Mouse (Mus musculus): Measurements from ENCODE around the gene Ifrd1.
"Not testable (repeated sequence)": the region's sequence is repeated elsewhere in the genome, so short reads cannot be mapped to it uniquely, and the experiment has no call there.

Ifrd1 gene

DNA sequence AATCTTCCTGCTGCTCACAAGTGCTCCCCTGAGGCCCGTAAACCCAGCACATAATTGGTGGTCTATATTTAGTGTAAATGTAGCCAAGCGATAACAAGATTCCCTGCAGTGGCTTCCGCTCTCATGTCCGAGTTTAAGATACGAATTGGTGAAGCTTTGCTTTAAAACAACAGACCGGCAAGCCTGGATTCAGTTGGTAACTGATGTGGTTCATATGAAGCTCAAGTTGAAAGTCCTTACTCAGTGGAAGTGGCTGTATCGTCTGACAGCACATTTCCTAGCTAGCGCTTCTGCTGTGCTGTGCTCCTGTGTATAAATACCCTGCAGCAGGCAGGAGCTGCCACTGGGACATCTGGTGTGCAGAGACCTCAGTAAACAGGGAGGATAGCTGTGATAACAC is 49.0 kb downstream of the Ifrd1 start, which contains the start of gene Lsmem1:
TSS of gene Lsmem1 (minus strand) at position 189 of the 400 bp plus-strand sequence.
- DNase-seq (ENCODE audit: low spot score in 2 of 2), result peak in 1 of 2 experiments; percentile 14

- no peak for DNase-seq (ENCODE audit: low spot score in 2 of 2)
Measured at GRCm38 (mm10) chr12:40198427-40198826, 49.9 kb downstream of the Ifrd1 start.

DNA sequence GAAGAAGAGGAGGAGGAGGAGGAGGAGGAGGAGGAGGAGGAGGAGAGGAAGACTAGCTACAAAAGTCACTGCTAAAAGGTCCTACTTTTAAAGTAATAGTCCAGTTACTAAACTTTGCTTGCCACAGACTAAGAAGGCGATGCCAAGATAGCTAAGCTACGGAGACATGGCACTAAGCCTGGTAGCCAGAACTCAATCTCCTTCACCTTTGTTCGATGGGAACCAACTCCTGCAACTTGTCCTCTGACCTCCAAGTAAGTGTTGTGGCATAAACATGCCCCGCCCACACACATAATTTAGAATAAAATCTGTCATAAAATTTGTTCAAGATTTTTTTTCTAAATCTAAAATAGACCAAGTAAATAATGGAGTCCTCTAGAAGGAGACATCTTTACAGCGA is 50.3 kb downstream of the Ifrd1 start:
- DNase-seq (ENCODE audit: low spot score in 2 of 2), result no peak

DNA sequence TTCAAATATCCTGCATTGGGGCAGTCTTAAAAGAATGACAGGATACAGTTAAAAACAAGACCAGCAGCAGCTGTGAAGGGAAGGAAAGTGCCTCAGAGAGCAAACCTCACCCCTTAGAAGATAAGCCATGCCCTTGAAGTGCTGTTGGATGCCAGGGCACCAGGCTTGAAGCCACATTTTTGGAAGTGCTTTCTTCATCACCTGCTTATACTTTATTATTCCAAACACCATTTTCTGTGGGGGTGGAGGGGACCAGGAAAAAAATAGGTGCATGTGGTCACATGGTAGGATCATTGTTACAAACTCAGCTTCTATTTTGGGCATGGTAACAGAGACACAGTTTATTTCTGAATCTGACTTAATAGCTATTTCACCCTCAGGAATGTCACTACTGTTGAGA is 50.8 kb downstream of the Ifrd1 start:
- DNase-seq (ENCODE audit: low spot score in 2 of 2), result no peak

DNA sequence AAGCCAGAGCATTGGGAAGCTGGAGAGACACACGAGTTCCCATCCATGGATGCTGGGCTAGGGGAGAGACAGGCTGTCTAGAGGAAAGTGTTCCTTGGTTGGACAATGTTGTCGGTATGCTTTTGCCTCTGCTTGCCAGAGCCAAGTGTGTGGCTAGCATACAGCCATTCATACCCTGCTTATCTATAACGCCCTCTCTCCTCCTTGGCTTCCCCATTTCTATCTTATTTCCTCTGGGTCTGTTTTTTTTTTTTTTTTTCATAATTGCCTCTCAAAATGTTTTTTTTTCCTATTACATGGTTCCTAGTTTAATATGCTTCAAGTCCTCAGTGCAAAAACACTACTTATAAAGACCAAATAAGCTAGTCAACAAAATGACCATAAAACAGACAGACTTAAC is 62.8 kb downstream of the Ifrd1 start:
- DNase-seq (ENCODE audit: low spot score in 2 of 2), result no peak

DNA sequence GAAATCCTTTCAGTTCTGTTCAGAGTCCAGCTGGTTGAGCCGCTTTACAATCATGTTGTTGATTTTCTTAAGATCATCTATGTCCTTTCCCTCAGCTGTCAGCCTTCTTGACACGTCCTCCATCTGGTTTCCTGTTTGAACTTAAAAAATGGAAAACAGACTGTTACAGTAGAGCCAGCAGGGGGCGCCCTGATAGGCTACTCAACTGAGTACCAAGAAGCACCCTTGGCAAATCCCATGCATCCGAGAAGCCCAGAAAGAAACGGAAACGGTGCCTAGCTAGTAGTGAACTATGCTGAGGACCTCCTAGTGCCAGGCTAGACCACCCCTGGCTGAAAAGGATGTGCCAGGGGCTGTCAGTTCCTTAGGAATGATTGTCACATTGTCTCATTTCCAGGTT is 71.2 kb downstream of the Ifrd1 start:
- no peak for DNase-seq (ENCODE audit: low spot score in 2 of 2)

GRCm38 (mm10) chr12:40176158-40176557 is 72.1 kb downstream of the Ifrd1 start:
- no peak for DNase-seq (ENCODE audit: low spot score in 2 of 2)

GRCm38 (mm10) chr12:40175171-40175570 is 73.1 kb downstream of the Ifrd1 start:
- DNase-seq (ENCODE audit: low spot score in 2 of 2), result not testable (repeated sequence)

DNA sequence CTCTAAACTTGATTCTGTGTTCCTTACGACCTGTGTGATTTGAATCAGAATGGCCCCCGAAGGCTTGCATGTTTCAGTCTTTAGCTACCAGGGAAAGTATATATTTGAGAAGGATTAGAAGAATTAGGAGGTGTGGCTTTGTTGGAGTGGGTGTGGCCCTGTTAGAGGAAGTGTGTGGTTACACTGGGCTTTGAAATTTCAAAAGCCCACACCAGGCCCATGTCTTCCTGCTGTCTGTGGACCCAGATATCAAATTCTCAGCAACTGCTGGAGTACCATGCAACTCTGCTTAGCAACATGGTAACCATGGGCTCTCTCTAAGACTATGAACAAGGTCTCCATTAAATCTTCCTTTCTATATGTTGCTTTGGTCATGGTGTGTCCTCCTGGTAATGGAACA is 76.7 kb downstream of the Ifrd1 start:
- DNase-seq (ENCODE audit: low spot score in 2 of 2), result no peak

DNA sequence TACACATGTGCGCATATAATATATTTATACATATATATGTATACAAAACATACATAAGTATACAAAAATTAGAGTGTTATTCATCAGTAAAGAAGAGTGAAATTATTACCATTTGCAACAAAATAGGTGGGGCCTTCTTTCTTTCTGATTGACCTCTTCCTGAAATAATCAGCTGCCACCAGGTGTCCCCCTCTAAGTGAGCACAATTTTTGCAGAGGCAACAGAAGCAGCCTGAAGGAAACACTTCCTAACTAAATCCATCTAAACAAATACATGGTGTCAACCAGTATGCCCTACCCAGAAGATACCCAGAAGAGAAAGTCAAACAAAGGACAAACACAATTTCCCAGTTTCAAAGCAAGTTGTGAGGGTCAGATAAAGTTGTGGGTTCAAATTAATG is 78.6 kb downstream of the Ifrd1 start:
- no peak for DNase-seq (ENCODE audit: low spot score in 2 of 2)

- no peak for DNase-seq (ENCODE audit: low spot score in 2 of 2)
Measured at GRCm38 (mm10) chr12:40164621-40165020, 83.7 kb downstream of the Ifrd1 start.

DNA sequence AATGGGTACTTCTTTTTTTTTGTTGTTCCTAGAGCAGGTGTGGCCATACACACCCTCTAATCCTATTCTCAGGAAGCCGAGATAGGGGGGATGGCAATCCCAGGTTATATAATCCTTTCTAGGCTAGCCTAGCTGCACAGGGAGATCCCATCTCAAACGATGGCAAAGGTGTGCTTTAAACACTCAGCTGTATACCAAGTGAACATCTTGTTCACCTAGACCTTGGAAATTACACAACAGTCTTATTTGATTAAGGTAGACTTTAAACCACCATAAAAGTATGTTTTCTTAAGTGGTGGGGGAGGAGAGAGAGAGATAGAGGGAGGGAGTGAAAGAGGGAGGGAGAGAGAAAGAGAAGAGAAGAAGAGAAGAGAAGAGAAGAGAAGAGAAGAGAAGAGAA is 87.5 kb downstream of the Ifrd1 start:
- DNase-seq (ENCODE audit: low spot score in 2 of 2), result no peak

GRCm38 (mm10) chr12:40154188-40154587 is 94.1 kb downstream of the Ifrd1 start:
- no peak for DNase-seq (ENCODE audit: low spot score in 2 of 2)

DNA sequence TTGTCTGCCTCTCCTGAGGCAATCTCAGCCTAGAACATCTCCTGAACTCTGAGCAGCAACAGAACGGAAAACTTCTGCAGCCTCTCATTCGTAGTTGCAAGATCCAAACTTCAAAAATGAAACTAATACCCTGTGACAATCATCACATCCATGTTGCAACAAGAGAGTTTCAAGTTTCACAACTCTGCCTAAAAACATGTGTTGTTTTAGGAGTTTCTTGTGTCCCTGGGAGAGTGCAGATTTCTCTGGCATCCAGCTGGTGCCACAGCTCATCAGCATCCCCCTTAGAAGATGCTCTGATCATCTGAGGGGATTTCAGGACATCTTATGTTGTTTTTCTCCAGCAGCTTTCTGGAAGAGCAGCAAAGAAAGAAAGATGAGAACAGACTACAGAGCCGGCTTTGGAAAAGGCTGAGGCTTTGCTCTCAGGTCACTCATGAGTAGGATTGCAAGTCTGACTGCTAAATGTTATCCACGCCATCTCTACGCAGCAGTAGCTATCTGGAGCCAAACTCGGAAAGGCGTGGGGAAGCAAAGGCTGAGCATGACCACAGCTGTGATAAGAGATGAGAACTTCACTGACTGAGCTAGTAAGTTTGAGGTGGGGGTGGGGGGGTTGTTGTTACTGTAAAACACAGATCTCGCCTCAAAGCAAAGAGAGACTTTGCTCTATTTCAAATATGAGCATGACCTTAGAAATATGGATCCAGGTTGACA is 95.8 kb downstream of the Ifrd1 start:
- no peak for DNase-seq (ENCODE audit: low spot score in 2 of 2)

Data from frontal cortex, postnatal 25 days (tissue).